Mouse (Mus musculus) left cerebral cortex, adult 18-20 months (tissue): ENCODE data around the gene Rcn2. TPM values are rescaled to one million over a fixed set of nuclear protein-coding genes. Genes with fewer than 3 reads are reported as not detected.

Experiments used
- DNase-seq, 2 experiments: peaks; one replicate each; pipeline ENCODE4 v3.0.0; 2021 to 2022; ENCODE audit warnings: low spot score in 2 of 2, mixed read lengths in 1 of 2
- total RNA-seq, 2 experiments: library from RNA; stranded (reverse); gene quantifications; 2 replicates each; pipeline ENCODE4 v1.2.3; 2021

The Rcn2 gene
- total RNA-seq, 2 experiments from 2014 or later = 99.8 to 108 TPM

DNA sequence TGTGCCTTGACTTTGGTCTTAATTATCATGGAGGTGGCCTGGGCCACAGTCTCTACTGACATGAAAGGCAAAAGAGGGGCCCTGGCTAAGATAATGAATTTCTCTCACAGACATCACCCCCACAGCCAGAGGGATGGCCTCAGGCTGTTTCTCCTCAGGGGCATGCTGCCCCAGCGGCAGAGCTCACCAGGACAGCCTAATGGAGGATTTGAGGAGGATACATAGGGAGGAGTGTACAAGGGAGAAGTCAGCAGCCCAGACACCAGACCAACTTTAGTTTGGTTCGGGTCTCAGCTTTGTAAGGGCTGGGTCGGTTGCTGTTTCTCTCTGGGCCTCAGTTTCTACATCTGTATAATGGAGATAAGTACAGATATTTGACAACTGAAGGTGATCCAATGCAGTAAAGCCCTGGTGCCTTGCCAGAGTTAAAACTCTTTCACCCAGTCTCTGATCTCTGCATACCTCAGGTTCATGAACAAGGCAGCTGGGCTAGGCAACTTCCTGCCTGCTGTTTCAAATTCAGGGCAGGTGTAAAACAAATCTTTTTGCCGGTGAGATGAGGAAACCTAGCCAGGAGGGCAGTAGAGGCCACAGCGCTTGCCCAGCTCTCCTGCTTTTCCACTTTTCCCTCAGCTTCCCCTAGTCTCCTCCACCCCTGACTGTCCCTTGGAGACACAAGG, 49.0 kb downstream of the Rcn2 start:
- no peak for DNase-seq

DNA sequence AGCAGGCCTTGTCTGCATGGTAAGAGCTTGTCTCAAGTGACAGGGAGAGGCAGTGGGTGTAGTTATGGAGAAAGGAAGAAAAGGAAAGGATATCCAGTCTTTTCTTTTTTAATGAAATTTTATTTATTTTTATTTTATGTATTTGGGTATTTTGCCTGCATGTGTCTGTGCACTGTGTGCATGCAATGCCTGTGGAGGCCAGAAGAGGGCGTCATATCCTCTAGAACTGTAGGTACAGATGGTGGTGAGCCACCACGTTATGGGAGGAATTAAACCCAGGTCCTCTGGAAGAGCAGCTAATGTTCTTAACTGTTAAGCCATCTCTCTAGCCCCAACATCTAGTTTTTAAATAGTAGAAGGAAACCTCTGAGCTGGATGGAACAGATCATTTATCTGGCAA, 50.5 kb downstream of the Rcn2 start:
- no peak for DNase-seq

DNA sequence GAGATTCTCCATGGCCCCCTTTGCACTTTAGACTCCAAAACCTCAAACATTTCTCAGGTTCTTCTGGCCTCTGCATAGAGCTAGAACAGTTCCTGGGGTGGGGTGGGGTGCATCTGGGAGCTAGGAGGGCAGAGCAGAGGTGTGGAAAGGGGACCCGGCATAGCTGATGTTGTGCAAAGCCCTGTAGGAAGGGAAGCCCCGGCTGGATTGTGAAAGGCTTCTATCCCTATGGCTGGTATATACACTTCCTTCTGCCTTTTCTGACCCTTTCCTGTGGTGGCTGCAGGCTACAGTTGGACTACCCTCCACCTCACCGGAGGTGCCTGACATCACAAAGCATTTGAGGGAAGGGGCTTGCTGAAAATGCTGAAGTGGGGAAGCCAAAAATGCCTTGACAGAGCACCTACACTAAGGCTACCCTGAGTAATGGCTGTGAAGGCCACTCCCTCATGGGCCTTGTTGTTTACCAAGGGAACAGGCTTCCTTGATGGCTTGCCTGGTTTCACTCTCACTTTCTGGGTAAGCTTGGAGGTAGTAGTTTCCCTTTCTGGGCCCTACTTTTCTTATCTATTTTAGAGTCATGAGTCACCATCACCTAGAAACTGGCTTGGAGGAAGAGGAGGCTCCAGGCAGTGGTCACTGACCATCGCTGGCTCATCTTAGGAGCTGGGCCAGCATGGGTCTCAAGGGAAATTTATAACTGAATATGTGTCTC, 56.1 kb downstream of the Rcn2 start:
- DNase-seq = no peak

DNA sequence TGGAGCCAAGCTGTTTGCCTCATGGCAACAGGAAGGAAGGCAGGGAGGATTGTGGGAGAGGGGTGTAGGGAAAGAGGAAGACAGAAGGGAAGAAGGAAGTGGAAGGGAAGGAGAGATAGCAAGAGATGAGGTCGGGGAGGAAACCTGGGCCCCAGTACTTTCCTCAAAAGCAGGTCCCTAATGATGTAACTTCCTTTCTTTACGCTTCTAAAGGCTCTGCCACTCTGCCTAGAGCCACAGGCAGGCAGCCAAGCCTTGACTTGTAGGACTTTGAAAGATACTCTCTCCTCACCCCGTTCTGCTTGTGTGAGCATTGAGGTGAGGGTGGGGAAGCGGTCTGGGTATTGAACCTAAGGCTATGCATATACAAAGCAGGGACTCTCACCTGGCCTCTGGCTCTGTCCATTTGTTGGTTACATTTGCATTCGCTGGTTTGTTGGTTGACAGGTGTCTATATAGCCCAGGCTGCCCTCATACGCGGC, 58.4 kb downstream of the Rcn2 start:
- DNase-seq = no peak

DNA sequence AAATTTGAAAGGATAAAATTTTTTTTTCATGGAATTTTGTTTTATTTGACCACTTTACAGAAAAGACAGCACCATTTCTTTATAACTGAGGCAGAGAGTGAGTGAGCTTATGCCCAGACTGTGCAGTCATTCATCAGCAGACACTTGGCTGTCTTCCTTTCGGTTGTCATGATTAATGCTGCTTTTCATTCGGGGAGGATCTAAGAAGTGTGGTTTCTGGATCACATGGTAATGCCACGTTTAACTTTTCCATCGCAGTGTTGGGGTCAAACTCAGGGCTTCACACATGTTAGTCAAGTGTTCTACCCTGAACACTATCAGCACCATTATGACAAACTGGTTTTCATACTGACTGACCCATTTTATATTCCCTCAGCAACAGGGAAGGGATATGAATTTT, 59.4 kb downstream of the Rcn2 start:
- DNase-seq = no peak

DNA sequence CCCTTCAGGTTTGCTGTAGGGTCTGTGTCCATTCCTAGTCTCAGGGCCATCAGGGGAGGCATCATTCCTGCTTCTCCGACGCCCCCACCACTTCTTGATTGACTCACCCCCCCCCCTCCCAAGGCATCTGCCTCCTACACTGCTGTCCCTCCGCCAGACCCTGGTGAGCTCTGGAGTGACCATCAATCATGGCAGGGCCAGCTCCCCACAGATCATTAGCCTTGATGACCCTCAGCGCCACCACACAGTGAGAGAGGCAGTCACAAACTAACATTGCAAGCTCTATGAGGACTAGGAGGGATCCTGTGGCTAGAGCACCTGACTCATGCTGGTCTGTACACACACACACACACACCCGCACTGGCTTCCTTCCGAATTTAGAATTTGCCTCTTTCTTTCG, 63.3 kb downstream of the Rcn2 start:
- DNase-seq = no peak

DNA sequence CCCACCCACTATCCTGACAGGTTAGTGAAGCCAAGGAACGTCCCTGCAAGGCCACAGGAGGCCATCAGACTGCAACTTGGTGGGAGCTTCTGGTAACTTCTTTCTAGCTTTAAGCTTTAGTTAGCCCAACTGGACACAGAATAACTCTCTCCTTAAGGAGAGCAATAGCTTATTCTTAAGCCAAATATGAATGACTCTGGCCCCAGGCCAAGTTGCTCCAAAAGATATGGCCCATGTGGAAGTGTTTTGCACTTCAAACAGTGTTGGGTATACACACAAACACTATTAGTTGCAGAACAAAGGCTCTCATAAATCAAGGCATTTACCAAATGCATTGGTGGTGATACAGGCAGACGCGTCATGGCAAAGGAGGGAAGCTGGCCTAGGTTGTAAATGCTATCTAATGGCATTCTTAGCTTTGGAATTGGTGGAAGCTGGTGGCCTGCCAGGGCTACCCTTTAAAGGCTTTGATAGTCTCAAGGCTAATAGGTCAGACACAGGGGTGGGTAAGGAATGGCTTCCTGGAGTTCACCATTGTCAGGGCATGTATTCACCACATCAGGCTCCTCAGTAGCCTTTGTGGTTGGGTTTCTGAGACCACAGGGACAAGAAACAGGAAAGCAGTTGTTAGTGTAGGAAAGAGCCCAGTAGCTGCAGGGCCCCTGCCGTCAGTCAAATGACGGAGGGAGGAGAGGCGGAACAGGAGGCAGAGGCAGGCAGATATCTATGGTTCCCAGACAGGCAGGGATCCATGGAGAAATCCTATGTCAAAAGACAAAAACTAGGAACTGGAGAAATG, 64.8 kb downstream of the Rcn2 start:
- no peak for DNase-seq

- no peak for DNase-seq
Observed at GRCm38 (mm10) chr9:56107527-56107926, 65.9 kb downstream of the Rcn2 start.

DNA sequence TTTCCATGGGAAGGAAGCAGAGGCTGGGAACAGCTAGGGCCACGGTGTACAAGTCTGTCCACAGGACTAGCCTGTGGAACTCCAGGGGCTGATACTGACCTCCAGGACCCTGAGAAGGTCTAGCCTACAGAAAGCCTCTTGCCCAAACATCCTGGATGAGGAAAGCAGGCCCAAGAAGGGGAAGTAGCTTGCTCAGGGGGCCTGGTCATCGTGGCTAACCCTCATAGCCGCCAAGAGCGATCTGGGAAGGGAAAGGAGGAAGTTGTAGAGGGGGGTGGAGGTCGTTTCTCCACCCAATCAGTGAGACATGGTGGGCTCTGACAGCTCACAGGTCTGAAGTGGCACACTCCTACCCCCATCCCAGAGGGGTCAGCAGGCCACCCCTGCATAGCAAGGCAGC, 66.5 kb downstream of the Rcn2 start:
- DNase-seq = no peak

Other genes starting within 250 kb of the Rcn2 start
- gene Scaper, start 103.7 kb upstream of the Rcn2 start, total RNA-seq = 10 to 100 TPM; 35.1 to 35.5 TPM
- gene 4930563M21Rik, start 31.3 kb upstream of the Rcn2 start, total RNA-seq = not detected
- 1 to 10 TPM; 2.3 to 2.8 TPM for gene Pstpip1, start 48.1 kb downstream of the Rcn2 start, total RNA-seq
- gene Tspan3, start 123.6 kb downstream of the Rcn2 start, total RNA-seq = 100 to 1,000 TPM; 347 to 373 TPM